Mouse (Mus musculus) gastrocnemius, postnatal 25 days (tissue): ENCODE measurements around the gene Sctr. TPM values are rescaled to one million over a fixed set of nuclear protein-coding genes. Genes with fewer than 3 reads are reported as not detected.

Source experiments
- DNase-seq: peaks from one replicate; pipeline ENCODE4 v3.0.0; 2022
- total RNA-seq, 2 experiments: library from RNA; stranded (reverse); gene quantifications; 1 replicate in 1 of 2; 2 replicates in 1 of 2; pipeline ENCODE4 v1.2.3; 2021

The Sctr gene
- total RNA-seq, 2 experiments from 2014 or later = 3.0 to 3.8 TPM

GRCm38 (mm10) chr1:120101227-120101609 lies 94.5 kb downstream of the Sctr start:
- DNase-seq = no peak

DNA sequence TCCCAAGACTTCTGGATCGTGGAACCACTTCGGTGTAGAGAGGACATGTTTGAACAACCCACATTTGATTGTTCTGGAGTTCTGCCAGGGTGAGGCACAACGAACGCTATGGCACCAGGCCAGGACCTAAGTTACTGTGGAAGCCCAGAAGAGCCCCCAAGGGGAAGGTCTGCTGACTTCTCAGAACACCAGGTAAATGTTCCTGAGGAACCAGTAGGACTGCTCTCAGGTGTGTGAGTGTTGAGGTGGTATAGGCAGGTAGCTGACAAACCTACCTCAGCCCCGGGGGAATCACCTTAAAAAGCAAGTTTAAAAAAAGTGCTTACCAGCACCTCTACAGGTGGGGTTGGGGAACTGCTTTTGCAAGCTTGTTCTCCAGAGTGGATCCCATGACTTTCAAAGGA lies 98.9 kb downstream of the Sctr start:
- no peak for DNase-seq

DNA sequence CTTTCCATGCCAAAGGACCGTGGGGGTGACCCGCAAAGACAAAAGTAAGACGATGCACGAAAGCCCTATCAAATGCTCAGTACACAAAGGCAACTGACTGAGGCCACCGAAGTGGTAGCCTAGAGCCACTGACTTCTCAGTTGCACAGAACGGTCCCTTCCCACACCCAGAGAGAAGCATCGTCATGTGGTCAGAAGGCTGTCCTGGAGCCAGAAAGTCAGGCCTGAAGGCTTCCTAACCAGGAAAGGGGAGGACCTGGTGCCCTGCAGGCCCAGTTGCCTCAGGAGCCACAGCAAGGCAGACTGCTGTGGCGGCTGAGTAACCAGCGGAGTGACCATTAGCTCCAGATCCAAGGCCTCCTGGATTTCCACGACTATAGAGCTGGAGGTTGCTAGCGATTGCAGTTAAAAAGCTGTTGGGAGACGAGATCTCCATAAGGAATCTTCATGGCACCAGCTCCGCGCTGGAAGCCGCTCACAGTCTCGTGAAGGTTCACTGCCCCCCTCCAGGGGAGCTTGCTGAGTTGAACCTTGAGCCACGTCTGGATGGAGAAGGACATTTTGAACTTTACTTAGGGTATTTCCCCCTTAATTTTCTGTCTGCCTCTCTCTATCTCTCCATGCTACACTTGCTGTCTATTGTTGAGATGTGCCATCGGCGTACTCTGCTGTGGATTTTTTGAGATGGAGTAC lies 103.2 kb downstream of the Sctr start:
- no peak for DNase-seq

DNA sequence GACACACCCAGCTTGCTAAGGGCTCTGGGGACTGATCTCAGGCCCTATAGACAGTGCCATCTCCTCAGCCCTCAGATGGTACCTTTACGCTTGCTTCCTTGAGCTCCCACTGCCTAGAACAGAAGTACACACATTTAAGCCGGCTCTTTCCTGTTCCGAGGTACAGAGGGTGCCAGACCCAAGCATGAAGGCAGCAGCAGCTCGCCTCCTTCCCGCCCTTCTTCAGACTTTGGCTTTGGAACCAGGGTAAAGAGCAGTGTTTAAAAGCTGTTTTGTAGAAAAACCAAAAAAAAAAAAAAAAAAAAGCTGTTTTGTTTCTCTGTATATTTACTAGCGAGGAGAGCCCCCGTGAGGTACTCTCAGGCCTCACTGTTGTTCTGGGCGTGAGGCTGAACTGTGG lies 105.1 kb downstream of the Sctr start:
- DNase-seq = no peak

GRCm38 (mm10) chr1:120112251-120113187 lies 105.8 kb downstream of the Sctr start:
- DNase-seq = no peak

Other genes starting within 250 kb of the Sctr start
- 10 to 100 TPM; 21.2 to 42.4 TPM for gene Ptpn4, start 169.3 kb upstream of the Sctr start, total RNA-seq
- 1 to 10 TPM; 5.1 TPM for gene Tmem177, start 93.7 kb upstream of the Sctr start, total RNA-seq
- not detected for gene Cfap221, start 9.7 kb upstream of the Sctr start, total RNA-seq
- gene Tmem37, start 67.2 kb downstream of the Sctr start, total RNA-seq = 10 to 100 TPM; 11.2 to 16.5 TPM
- gene Dbi, start 114.2 kb downstream of the Sctr start, total RNA-seq = 100 to 1,000 TPM; 177 to 210 TPM
- gene 3110009E18Rik, start 114.3 kb downstream of the Sctr start, total RNA-seq = 1 to 10 TPM; 4.9 to 5.4 TPM